Mouse (Mus musculus) left cerebral cortex, adult 18-20 months (tissue): ENCODE data around the gene Ppp2r3a. TPM values are rescaled to one million over a fixed set of nuclear protein-coding genes. Genes with fewer than 3 reads are reported as not detected.
A peak's percentile ranks its signal among the peaks of the same experiment; 100 is the strongest.

Experiments
- DNase-seq, 2 experiments: peaks; one replicate each; pipeline ENCODE4 v3.0.0; 2021 to 2022; ENCODE audit warnings: low spot score in 2 of 2, mixed read lengths in 1 of 2
- total RNA-seq, 2 experiments: library from RNA; stranded (reverse); gene quantifications; 2 replicates each; pipeline ENCODE4 v1.2.3; 2021

The Ppp2r3a gene
- total RNA-seq, 2 experiments from 2014 or later, result 21.6 to 24.1 TPM

DNA sequence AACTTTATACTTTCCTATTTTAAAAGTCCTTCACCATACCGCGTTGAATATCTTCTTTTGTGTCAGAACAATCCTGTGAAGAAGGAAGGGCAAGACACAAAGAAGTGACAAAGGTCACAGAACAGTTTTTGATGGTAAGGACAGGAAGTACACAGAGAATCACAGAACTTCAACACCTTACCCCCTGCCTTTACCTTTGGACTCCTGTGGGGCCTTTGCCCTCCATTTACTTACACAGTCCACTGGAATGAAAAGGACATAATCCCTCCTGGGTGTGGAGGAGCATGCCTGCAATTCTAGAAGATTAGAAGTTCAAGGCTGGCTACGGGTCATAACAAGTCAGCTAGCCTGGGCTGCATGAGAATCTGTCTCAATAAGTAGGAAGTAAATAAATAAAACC, 1.5 kb upstream of the Ppp2r3a start:
- no peak for DNase-seq

GRCm38 (mm10) chr9:101252541-101252940, 946 bp upstream of the Ppp2r3a start:
- DNase-seq, result no peak

GRCm38 (mm10) chr9:101250981-101251643, 483 bp downstream of the Ppp2r3a start:
- peak in 1 of 2 experiments; percentile 24 for DNase-seq

DNA sequence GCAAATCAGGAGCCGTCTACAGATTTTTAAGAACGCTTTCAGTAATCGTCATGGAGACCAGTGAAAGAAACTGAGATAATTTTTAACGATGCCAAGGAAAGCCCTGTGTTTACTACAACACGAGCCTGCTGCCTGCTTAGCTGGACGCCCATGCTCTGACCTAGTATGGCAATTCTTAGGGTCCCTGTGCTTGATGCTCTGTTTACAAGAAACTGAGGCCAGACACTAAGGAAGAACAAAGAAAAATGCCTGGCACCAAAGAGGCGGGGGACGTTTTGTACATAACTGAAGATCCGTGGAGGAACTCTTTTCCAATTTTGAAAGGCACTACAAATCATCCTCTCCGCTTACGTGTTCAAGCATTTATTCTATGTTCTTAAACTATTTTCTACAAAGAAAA, 1.1 kb downstream of the Ppp2r3a start:
- peak in 1 of 2 experiments; percentile 7 for DNase-seq

GRCm38 (mm10) chr9:101249626-101250025, 2.0 kb downstream of the Ppp2r3a start:
- no peak for DNase-seq

DNA sequence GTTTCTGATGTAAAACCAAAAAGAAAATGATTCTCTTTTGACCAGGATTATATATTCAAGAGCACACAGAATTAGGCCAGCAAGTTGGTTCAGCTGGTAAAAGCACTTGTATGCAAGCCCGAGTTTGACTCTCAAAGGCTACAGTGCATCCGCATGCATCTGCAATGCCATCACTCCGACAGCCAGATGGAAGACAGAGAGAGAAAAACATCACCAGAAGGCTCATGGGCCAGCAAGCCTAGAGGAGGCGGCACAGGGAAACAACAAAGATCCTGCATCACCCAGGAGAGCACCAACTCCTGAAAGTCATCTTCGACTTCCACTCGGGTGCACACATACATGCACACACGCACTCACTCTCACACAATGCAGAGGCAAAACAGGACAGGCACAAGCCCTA, 4.1 kb downstream of the Ppp2r3a start:
- DNase-seq, result peak in 1 of 2 experiments; percentile 29

DNA sequence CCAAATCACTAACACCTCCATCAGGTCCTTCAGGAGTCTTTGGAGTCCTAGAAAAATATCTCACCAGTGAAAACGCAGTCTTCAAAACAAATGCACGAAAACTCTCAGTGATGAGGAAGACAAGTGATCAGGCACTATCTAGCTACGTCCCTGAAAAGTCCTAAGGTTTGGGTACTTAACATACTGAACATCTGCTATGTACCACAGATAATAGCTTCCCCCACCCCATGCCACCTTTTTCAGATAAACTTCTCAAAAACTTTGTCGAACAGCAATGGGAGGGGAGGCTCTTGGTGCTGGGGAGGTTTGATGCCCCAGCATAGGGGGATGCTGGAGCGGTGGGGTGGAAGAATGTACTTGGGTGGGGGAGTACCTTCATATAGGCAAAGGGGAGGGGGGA, 6.1 kb downstream of the Ppp2r3a start:
- DNase-seq, result no peak

GRCm38 (mm10) chr9:101243711-101244110, 7.9 kb downstream of the Ppp2r3a start:
- no peak for DNase-seq

DNA sequence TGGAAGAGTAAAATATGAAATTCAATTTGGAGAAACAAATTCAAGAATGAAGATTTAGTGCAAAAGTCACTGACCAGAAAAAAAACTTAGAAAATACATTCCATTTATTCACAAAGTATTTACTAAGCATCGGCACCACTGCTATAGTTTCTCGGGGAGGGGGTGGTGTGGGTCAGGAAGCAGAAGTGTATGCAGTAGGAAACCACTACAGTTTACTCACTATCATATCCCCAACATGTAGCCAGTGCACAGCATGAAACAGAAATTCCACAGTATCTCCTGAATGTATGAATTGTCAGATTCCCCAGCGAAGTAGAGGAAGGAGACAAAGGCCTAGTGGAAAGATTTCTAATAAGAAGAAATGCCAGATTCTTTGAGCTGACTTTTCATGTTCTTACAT, 11.4 kb downstream of the Ppp2r3a start:
- DNase-seq, result no peak

DNA sequence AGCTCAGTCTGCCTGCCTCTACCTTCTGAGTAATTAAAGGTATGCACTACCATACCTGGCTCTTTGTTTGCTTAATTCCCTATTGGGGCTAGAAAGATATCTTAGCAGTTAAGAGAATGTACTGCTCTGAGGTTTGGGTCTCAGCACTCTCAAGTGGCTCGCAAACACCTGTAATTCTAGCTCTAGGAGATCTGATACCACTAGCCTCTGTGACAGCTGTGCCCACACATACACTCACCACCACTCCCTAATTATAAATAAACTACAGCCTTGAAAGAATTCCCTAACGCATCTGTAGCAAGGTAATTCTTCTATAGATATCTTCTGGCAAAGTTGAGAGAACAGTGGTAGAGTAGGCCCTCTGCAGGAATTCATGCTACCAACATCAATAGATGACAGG, 15.8 kb downstream of the Ppp2r3a start:
- no peak for DNase-seq

- no peak for DNase-seq
Measured at GRCm38 (mm10) chr9:101232034-101232433, 19.6 kb downstream of the Ppp2r3a start.

GRCm38 (mm10) chr9:101230028-101230427, 21.6 kb downstream of the Ppp2r3a start:
- no peak for DNase-seq

DNA sequence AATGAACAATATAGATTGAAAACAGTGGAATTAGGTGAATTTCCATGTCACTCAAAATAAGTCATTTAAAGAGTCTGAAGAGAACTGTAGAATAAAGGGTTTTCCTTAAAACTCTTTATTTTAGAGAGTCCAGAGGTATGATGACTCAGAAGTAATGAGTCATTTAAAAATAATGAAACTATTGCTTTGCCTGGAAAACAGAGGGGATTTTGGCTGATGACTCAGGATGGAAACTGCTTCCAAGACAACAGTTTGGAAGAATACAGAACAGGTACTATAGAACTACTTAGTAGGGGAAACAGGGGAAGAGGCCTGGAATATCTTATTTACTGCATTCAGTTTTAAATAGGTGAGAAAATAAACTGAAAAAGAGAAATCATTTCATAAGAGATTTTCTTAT, 22.7 kb downstream of the Ppp2r3a start:
- DNase-seq, result no peak

- no peak for DNase-seq
Measured at GRCm38 (mm10) chr9:101207984-101208383, 43.6 kb downstream of the Ppp2r3a start.

DNA sequence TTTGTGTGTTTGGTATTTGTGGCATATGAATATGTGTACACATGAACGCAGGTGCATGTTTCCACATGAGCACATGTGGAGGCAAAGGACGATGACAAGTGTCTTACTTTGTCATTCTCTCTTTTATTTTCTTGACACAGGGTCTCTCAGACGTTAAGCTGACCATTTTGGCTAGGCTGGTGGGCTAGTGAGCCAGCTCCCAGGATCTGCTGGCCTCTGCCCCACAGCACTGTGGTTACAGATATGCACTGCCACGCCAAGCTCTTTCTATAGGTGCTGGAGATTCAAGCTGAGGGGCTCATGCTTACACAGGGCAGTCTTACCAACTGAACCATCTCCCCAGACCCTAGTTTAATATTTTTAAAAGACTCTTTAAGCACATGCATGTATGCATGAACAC, 45.1 kb downstream of the Ppp2r3a start:
- no peak for DNase-seq

DNA sequence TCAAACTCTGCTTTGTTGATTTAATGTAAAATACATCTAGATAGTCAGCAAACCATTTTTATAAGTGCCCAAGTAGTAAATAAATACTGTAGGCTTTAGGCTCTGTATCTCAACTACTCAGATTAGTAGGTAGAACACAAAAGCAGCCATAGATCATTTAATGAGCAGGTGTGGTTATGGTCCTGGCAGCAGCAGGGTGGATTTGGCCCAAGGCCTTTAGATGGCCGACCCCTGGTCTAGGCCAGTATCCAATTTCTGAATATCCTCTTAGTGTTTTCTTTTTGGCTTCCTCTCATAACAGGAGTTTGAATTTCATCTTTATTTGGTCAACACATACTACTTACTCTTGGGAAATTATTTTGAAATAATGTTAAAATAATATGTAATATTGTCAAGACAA, 46.4 kb downstream of the Ppp2r3a start:
- DNase-seq, result no peak

- DNase-seq, result no peak
Measured at GRCm38 (mm10) chr9:101204059-101204458, 47.5 kb downstream of the Ppp2r3a start.

- no peak for DNase-seq
Measured at GRCm38 (mm10) chr9:101200627-101201026, 51.0 kb downstream of the Ppp2r3a start.

DNA sequence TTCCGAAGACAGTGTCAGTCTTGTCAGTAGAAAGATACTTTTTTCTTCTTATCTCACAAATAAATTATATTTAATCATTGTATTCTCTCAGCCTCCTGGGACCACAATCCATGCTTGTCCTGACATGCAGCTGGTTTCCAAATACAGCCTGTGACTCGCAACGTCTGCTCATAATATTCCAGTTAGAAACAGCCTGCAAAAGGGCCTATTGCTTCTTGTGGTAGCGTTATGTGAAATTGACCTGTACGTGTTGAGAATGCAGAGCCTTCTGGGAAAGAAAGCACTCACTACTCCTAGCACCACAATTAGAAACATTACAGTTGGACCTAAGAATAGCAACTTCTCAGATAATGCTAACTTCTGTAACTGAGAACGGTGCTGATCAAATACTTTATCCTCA, 52.8 kb downstream of the Ppp2r3a start:
- no peak for DNase-seq

GRCm38 (mm10) chr9:101198261-101198660, 53.3 kb downstream of the Ppp2r3a start:
- no peak for DNase-seq

DNA sequence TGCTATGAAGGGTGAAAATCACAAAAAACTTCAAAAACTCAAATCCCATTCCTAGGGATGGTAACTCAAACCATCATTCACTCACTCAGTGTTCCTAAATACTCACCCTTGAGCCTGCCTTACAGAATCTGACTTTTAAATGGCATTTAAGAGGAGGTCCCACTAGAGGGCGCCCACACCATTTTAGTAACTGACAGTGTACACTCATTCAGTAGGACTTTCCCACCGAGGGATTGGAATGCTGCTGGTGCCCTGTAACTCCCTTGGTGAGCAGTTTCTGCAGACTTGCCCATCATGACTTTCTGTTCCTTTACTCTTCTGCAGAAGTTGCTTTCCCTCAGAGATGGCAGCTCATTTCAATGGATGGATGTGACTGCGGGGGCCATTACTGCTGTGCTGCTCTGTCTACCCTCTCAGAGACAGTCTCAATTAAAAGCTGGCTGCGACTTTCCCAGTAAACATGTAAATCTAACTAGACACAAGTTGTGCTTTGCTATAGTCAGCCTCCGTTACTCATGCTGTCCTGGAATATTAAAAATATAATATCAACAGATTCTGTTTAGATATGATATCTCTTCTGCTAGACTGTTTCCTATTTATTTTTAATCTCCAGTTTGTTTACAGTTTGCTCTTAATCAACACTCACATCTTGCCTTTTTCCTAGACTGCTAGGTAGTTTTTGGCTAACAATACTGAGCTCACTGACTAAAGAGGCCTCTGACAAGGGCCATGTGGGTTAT, 69.5 kb downstream of the Ppp2r3a start:
- DNase-seq, result peak; percentile 85 to 91

DNA sequence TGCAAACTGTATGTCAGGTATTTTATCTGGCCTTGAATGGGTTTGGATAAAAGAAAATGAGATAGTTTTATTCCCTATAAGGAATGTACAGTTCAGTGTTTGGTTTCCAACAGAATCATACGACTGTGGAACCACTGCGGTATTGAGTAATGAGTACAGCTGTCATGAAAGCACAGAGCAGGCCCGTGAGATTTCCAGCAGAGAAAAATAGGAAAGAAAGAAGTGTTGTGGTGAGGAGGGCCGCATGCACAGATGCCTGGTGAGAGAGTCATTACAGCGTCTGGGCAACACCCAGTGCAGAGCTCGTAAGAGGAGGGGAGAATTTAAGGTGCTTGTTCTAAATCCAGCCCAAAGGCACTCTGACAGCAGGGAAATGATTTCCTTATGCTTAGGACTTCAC, 70.3 kb downstream of the Ppp2r3a start:
- DNase-seq, result no peak

GRCm38 (mm10) chr9:101180234-101180633, 71.4 kb downstream of the Ppp2r3a start:
- DNase-seq, result peak in 1 of 2 experiments; percentile 24
